Mouse (Mus musculus) ES-Bruce4 (cell line): ENCODE data around the gene Cdkl1. TPM values are rescaled to one million over a fixed set of nuclear protein-coding genes. Genes with fewer than 3 reads are reported as not detected.

ENCODE experiments used
- H3K27ac ChIP-seq: 2 replicates; pipeline ENCODE4 v1.5.1; 2012; ENCODE audit warnings: low read length, inconsistent platforms; ENCODE audit not compliant: insufficient read depth
- H3K27me3 ChIP-seq: 2 replicates; pipeline ENCODE4 v1.6.1; 2012; ENCODE audit warnings: mild to moderate bottlenecking, low read length, inconsistent platforms; ENCODE audit not compliant: control insufficient read depth, poor library complexity, insufficient read depth, severe bottlenecking
- H3K36me3 ChIP-seq: 2 replicates; pipeline ENCODE4 v1.6.1; 2012; ENCODE audit warnings: inconsistent platforms, mild to moderate bottlenecking, low read length, moderate library complexity; ENCODE audit not compliant: control insufficient read depth, poor library complexity, insufficient read depth, severe bottlenecking
- H3K4me1 ChIP-seq: one replicate; pipeline ENCODE4 v1.8.1; 2011; ENCODE audit warnings: low read length; ENCODE audit not compliant: control insufficient read depth, insufficient read depth
- H3K4me3 ChIP-seq: 2 replicates; pipeline ENCODE4 v1.5.1; 2011; ENCODE audit warnings: low read depth, mild to moderate bottlenecking, low read length
- H3K9ac ChIP-seq: 2 replicates; pipeline ENCODE4 v1.6.1; 2012; ENCODE audit warnings: low read depth, mild to moderate bottlenecking, inconsistent platforms; ENCODE audit not compliant: poor library complexity, severe bottlenecking
- H3K9me3 ChIP-seq: replicated peaks from 2 replicates; pipeline ENCODE4 v1.6.1; 2012; ENCODE audit warnings: mild to moderate bottlenecking, low read length, inconsistent platforms; ENCODE audit not compliant: control insufficient read depth, poor library complexity, insufficient read depth, severe bottlenecking
- CTCF ChIP-seq: IDR thresholded peaks from one replicate; pipeline ENCODE4 v1.8.1; 2011; ENCODE audit warnings: low read depth, low read length
- EP300 ChIP-seq: IDR thresholded peaks from 2 replicates; pipeline ENCODE4 v1.6.1; 2011; ENCODE audit warnings: low read depth, low read length; ENCODE audit not compliant: insufficient read depth
- POLR2A ChIP-seq: IDR thresholded peaks from one replicate; pipeline ENCODE4 v1.8.1; 2011; ENCODE audit warnings: low read length; ENCODE audit not compliant: insufficient read depth
- polyA plus RNA-seq: library from polyadenylated mRNA; stranded (reverse); fragments of >200 nt; gene quantifications from 2 replicates; pipeline ENCODE4 v1.2.4, GENCODE M21; 2011; ENCODE audit warnings: low read depth; ENCODE audit not compliant: missing spikeins, insufficient read depth, insufficient read length

Cdkl1 gene
- polyA plus RNA-seq, 1 experiment: 2.8 TPM

- H3K4me1 ChIP-seq: no peaks in the 10 kb centered on the region
- peaks cover 4% of the 10 kb centered on the region for H3K9me3 ChIP-seq
- H3K9ac ChIP-seq: no peak overlapping the region
- TF ChIP-seq CTCF (no peak), EP300 (no peak), POLR2A (no peak)
- peaks cover 5% of the 10 kb centered on the region; the same call in 1 of the 2 replicates for H3K36me3 ChIP-seq
- H3K4me3 ChIP-seq: no peak overlapping the region
- H3K27me3 ChIP-seq: no peaks in the 10 kb centered on the region
- H3K27ac ChIP-seq: no peak overlapping the region
Observed at GRCm38 (mm10) chr12:69824881-69825597, 34.0 kb upstream of the Cdkl1 start.

GRCm38 (mm10) chr12:69814272-69814671, 23.2 kb upstream of the Cdkl1 start:
- Histone ChIP-seq H3K27ac (no peak overlapping the region), H3K27me3 (no peaks in the 10 kb centered on the region), H3K9me3 (no peaks in the 10 kb centered on the region), H3K9ac (no peak overlapping the region), H3K4me3 (no peak overlapping the region), H3K36me3 (peaks cover 13% of the 10 kb centered on the region), H3K4me1 (no peaks in the 10 kb centered on the region)
- TF ChIP-seq CTCF: no peak
- TF ChIP-seq POLR2A: no peak
- TF ChIP-seq EP300: no peak

- no peak overlapping the region for H3K27ac ChIP-seq
- no peak overlapping the region for H3K9ac ChIP-seq
- no peaks in the 10 kb centered on the region for H3K27me3 ChIP-seq
Observed at GRCm38 (mm10) chr12:69813596-69813995, 22.5 kb upstream of the Cdkl1 start.

GRCm38 (mm10) chr12:69812986-69813385, 21.9 kb upstream of the Cdkl1 start:
- no peaks in the 10 kb centered on the region for H3K9me3 ChIP-seq
- no peaks in the 10 kb centered on the region for H3K27me3 ChIP-seq
- TF ChIP-seq POLR2A (no peak), EP300 (no peak), CTCF (no peak)
- H3K27ac ChIP-seq: no peak overlapping the region
- H3K9ac ChIP-seq: no peak overlapping the region
- peaks cover 13% of the 10 kb centered on the region for H3K36me3 ChIP-seq
- H3K4me1 ChIP-seq: no peaks in the 10 kb centered on the region
- no peak overlapping the region for H3K4me3 ChIP-seq

More at GRCm38 (mm10) chr12:69813596-69813995, 22.5 kb upstream of the Cdkl1 start:
- TF ChIP-seq POLR2A (no peak), EP300 (no peak), CTCF (no peak)
- no peaks in the 10 kb centered on the region for H3K9me3 ChIP-seq
- H3K36me3 ChIP-seq: peaks cover 13% of the 10 kb centered on the region
- no peaks in the 10 kb centered on the region for H3K4me1 ChIP-seq
- no peak overlapping the region for H3K4me3 ChIP-seq

- no peaks in the 10 kb centered on the region for H3K4me1 ChIP-seq
- no peak overlapping the region for H3K9ac ChIP-seq
- no peaks in the 10 kb centered on the region for H3K27me3 ChIP-seq
- no peaks in the 10 kb centered on the region for H3K9me3 ChIP-seq
- no peak overlapping the region for H3K27ac ChIP-seq
- H3K4me3 ChIP-seq: no peak overlapping the region
- H3K36me3 ChIP-seq: peaks cover 13% of the 10 kb centered on the region
- TF ChIP-seq CTCF (no peak), POLR2A (no peak), EP300 (no peak)
Observed at GRCm38 (mm10) chr12:69811976-69812375, 20.9 kb upstream of the Cdkl1 start.

DNA sequence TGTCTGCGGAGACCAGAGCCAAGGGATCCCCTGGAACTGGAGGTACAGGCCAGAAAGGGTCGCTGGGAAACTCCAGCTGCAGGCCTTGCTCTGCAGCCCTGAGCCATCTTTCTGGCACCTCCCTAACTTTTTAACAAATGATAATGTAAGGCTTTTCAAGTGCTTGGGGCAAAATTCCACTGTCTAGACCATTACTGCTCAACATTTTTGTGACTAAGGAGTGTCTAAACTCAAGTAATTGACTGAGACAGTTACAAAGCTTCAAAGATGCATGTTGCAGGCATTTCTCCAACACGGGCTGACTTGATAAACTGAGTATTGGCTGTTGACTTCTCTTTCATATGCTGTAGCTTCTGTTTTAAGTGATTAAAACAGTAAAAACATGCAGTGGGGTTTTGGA, 18.4 kb upstream of the Cdkl1 start:
- Histone ChIP-seq H3K9ac (no peak overlapping the region), H3K27ac (no peak overlapping the region), H3K4me3 (no peak overlapping the region), H3K27me3 (no peaks in the 10 kb centered on the region), H3K9me3 (no peaks in the 10 kb centered on the region), H3K36me3 (no peaks in the 10 kb centered on the region), H3K4me1 (no peaks in the 10 kb centered on the region)
- no peak for TF ChIP-seq CTCF
- TF ChIP-seq EP300: 0 out of 2 replicates have a peak, but pooled peaks have one; percentile 22
- no peak for TF ChIP-seq POLR2A
